ENCODE assay signal across 8 mouse cellular contexts in the genomic region with DNA sequence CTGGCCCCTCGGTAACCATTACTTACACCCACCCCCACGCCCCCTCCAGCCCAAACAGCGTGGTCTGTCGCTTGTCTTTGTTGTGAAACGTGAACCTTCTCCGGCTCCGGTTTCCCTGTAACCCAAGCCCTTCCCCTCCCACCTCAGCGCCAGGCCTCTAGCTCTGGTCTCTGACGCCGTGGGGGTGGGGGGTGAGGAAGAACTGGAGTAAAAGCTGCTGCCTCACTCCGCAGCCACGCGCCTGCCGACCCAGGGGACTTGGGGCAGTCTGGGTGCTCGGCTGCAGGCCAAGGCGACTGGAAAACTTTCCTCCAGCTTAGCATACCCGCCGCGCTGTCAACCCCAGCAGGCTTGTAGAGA. TPM values are rescaled to one million over a fixed set of nuclear protein-coding genes. Genes with fewer than 3 reads are reported as not detected.
DNase-seq lines count a peak whose midpoint lies in the region; ATAC-seq and TF ChIP-seq lines count a peak whose summit lies in the region.

No protein-coding gene starts in this region.

- H3K4me3 ChIP-seq in CH12.LX (replicated peaks in 1 of 3; ENCODE audit: low read depth in 2 of 3, low read length in 2 of 3, poor library complexity in 1 of 3), result peak overlapping the region in 2 of 3 experiments; percentile 20 to 72
- H3K4me3 ChIP-seq in forebrain, embryonic 14.5 days (ENCODE audit: low read depth, low read length), result peak overlapping the region; percentile 56
- H3K4me3 ChIP-seq in hindbrain, embryonic 12.5 days, result peak overlapping the region; percentile 56
- peak overlapping the region; percentile 86 for H3K4me3 ChIP-seq in limb, embryonic 15.5 days
- peak overlapping the region; percentile 52 for H3K4me3 ChIP-seq in midbrain, embryonic 16.5 days (ENCODE audit: low read depth, low read length)

- no peak for ATAC-seq in forebrain, embryonic 14.5 days
- no peak for ATAC-seq in hindbrain, embryonic 12.5 days (ENCODE audit: low FRiP score)
- ATAC-seq in limb, embryonic 15.5 days (ENCODE audit: insufficient number of reproducible peaks, low FRiP score, low TSS enrichment, low read depth), result peak; percentile 6; the same call in 1 of the 2 replicates
- no peak for ATAC-seq in midbrain, embryonic 16.5 days
- no peak for ATAC-seq in inflammation-experienced regulatory T-cells, adult 6 months

- DNase-seq in CH12.LX (ENCODE audit: extremely low read depth) (no peak), ZHBTc4 (ENCODE audit: low read depth, low spot score) (peak; percentile 79)
- DNase-seq in forebrain, embryonic 14.5 days (ENCODE audit: low spot score), result peak; percentile 63
- DNase-seq in layer of hippocampus, adult 9-10 months (ENCODE audit: low spot score), result no peak

- peak overlapping the region; percentile 87; the same call in 1 of the 2 replicates for H3K9ac ChIP-seq in CH12.LX (ENCODE audit: insufficient read depth, low read depth)
- H3K9ac ChIP-seq in forebrain, embryonic 14.5 days (ENCODE audit: low read length), result peak overlapping the region; percentile 73
- peak overlapping the region; percentile 85 for H3K9ac ChIP-seq in hindbrain, embryonic 12.5 days
- H3K9ac ChIP-seq in limb, embryonic 15.5 days, result peak overlapping the region; percentile 78
- H3K9ac ChIP-seq in midbrain, embryonic 16.5 days (ENCODE audit: low read depth, low read length), result peak overlapping the region; percentile 63; the same call in 1 of the 2 replicates

- H3K27ac ChIP-seq in CH12.LX (ENCODE audit: insufficient read depth, low read depth), result no peak overlapping the region
- peak overlapping the region; percentile 84; the same call in 1 of the 2 replicates for H3K27ac ChIP-seq in forebrain, embryonic 14.5 days (ENCODE audit: low read depth, low read length)
- peak overlapping the region; percentile 92 for H3K27ac ChIP-seq in hindbrain, embryonic 12.5 days
- peak overlapping the region; percentile 99 for H3K27ac ChIP-seq in limb, embryonic 15.5 days
- no peak overlapping the region for H3K27ac ChIP-seq in midbrain, embryonic 16.5 days (ENCODE audit: low read length)

- WGBS in forebrain, embryonic 14.5 days, result 0% methylated on average over 19 of the region's 19 CpGs
- WGBS in hindbrain, embryonic 12.5 days, result under 1% methylated on average over 19 of the region's 19 CpGs
- WGBS in limb, embryonic 15.5 days, result 1% methylated on average over 19 of the region's 19 CpGs
- 0% methylated on average over 19 of the region's 19 CpGs for WGBS in midbrain, embryonic 16.5 days

- peaks cover 82% of the 10 kb centered on the region for H3K27me3 ChIP-seq in CH12.LX (replicated peaks)
- no peaks in the 10 kb centered on the region for H3K27me3 ChIP-seq in forebrain, embryonic 14.5 days (replicated peaks; ENCODE audit: control insufficient read depth, insufficient read depth, low read length)
- H3K27me3 ChIP-seq in hindbrain, embryonic 12.5 days, result peaks cover 27% of the 10 kb centered on the region
- H3K27me3 ChIP-seq in limb, embryonic 15.5 days, result peaks cover 1% of the 10 kb centered on the region; the same call in 1 of the 2 replicates
- peaks cover 22% of the 10 kb centered on the region for H3K27me3 ChIP-seq in midbrain, embryonic 16.5 days (ENCODE audit: control insufficient read depth, insufficient read depth, low read depth, low read length)

- in situ Hi-C loops in CH12.LX (cut with MboI; ENCODE audit: low pct_ligation_motif_present, low pct_unique_long_range_greater_than_20kb, low sequenced_read_pairs), result no loop called here

- no peaks in the 10 kb centered on the region for H3K36me3 ChIP-seq in CH12.LX (replicated peaks in 1 of 2; ENCODE audit: control insufficient read depth in 1 of 2, insufficient read depth in 1 of 2, low read length in 1 of 2)
- H3K36me3 ChIP-seq in forebrain, embryonic 14.5 days (ENCODE audit: control insufficient read depth, insufficient read depth, low read length), result peaks cover 11% of the 10 kb centered on the region
- H3K36me3 ChIP-seq in hindbrain, embryonic 12.5 days, result peaks cover 6% of the 10 kb centered on the region
- H3K36me3 ChIP-seq in limb, embryonic 15.5 days, result peaks cover 25% of the 10 kb centered on the region
- peaks cover 9% of the 10 kb centered on the region; the same call in 1 of the 2 replicates for H3K36me3 ChIP-seq in midbrain, embryonic 16.5 days (ENCODE audit: control insufficient read depth, insufficient read depth, low read length)

- no peak for TF ChIP-seq RAD21 in CH12.LX (IDR thresholded peaks at IDR 0.05; ENCODE audit: low read depth, low read length)

- dilution Hi-C loops in CH12.LX (cut with MboI; ENCODE audit: extremely low pct_ligation_motif_present, extremely low pct_unique_long_range_greater_than_20kb, low sequenced_read_pairs), result no loop called here

- no peak for TF ChIP-seq CTCF in CH12.LX (conservative IDR thresholded peaks at IDR 0.05 in 1 of 2, IDR thresholded peaks at IDR 0.05 in 1 of 2; ENCODE audit: low read depth in 2 of 2, low read length in 2 of 2)

- no peaks in the 10 kb centered on the region for H3K9me3 ChIP-seq in CH12.LX (replicated peaks; ENCODE audit: low read length)
- H3K9me3 ChIP-seq in forebrain, embryonic 14.5 days (replicated peaks; ENCODE audit: control insufficient read depth, low read length), result no peaks in the 10 kb centered on the region
- H3K9me3 ChIP-seq in hindbrain, embryonic 12.5 days (replicated peaks), result no peaks in the 10 kb centered on the region
- H3K9me3 ChIP-seq in limb, embryonic 15.5 days, result no peaks in the 10 kb centered on the region
- no peaks in the 10 kb centered on the region for H3K9me3 ChIP-seq in midbrain, embryonic 16.5 days (replicated peaks; ENCODE audit: control insufficient read depth, low read length, poor library complexity, severe bottlenecking)

- H3K4me1 ChIP-seq in CH12.LX (ENCODE audit: control insufficient read depth in 1 of 2, insufficient read depth in 2 of 2), result peaks cover 5 to 25% of the 10 kb centered on the region in 2 experiments; a peak in 3 of 4 replicates
- peaks cover 19% of the 10 kb centered on the region for H3K4me1 ChIP-seq in forebrain, embryonic 14.5 days (ENCODE audit: control insufficient read depth, insufficient read depth, low read length)
- H3K4me1 ChIP-seq in hindbrain, embryonic 12.5 days, result peaks cover 54% of the 10 kb centered on the region
- H3K4me1 ChIP-seq in limb, embryonic 15.5 days, result peaks cover 54% of the 10 kb centered on the region
- H3K4me1 ChIP-seq in midbrain, embryonic 16.5 days (ENCODE audit: control insufficient read depth, insufficient read depth, low read length), result peaks cover 28% of the 10 kb centered on the region

- TF ChIP-seq POLR2A in CH12.LX (IDR thresholded peaks at IDR 0.05; ENCODE audit: low read depth, low read length), result no peak

- 0 out of 2 replicates have a peak, but pooled peaks have one; percentile 11 for TF ChIP-seq EP300 in CH12.LX (IDR thresholded peaks at IDR 0.05; ENCODE audit: low read length)

- no peaks in the 10 kb centered on the region for H3K79me2 ChIP-seq in CH12.LX (replicated peaks; ENCODE audit: control insufficient read depth, extremely low read depth, insufficient read depth, poor library complexity, severe bottlenecking)

- peak overlapping the region; percentile 67 for H3K4me2 ChIP-seq in CH12.LX (ENCODE audit: insufficient read depth, low read depth, poor library complexity, severe bottlenecking)
- H3K4me2 ChIP-seq in forebrain, embryonic 14.5 days (ENCODE audit: low read length), result peak overlapping the region; percentile 98
- peak overlapping the region; percentile 89 for H3K4me2 ChIP-seq in hindbrain, embryonic 12.5 days (replicated peaks)
- peak overlapping the region; percentile 88 for H3K4me2 ChIP-seq in limb, embryonic 15.5 days
- peak overlapping the region; percentile 98 for H3K4me2 ChIP-seq in midbrain, embryonic 16.5 days (ENCODE audit: low read length)

RNA-seq across cellular contexts. Expression of a gene that starts 1.3 kb away (rescaled TPM):
- 1.3 and 1.8 TPM in 2 replicates for total RNA-seq in CH12.LX (2012; rRNA removed)
- total RNA-seq in CH12.LX (2014; rRNA removed), result 0.16 TPM in 2 replicates
- 0.25 and 0.33 TPM in 2 replicates for polyA plus RNA-seq in CH12.LX (2012; ENCODE audit: insufficient read length, low read depth)
- 2.4 and 3.5 TPM in 2 replicates for polyA plus RNA-seq in forebrain, embryonic 14.5 days (2014; fragmentation: Nextera tagmentation; extraction: Ambion mirVana)
- polyA plus RNA-seq in hindbrain, embryonic 12.5 days (2016; fragmentation: Nextera tagmentation; extraction: Ambion mirVana), result 9.1 and 9.7 TPM in 2 replicates
- 11.5 and 13.5 TPM in 2 replicates for polyA plus RNA-seq in limb, embryonic 15.5 days (2015; fragmentation: Nextera tagmentation; extraction: Ambion mirVana)
- 1.5 and 1.6 TPM in 2 replicates for polyA plus RNA-seq in midbrain, embryonic 16.5 days (2015; fragmentation: Nextera tagmentation; extraction: Ambion mirVana)
- 1 to 10 TPM in 2 of 3 experiments, under 1 TPM in 1; 0.15 to 1.2 (median 1.0) TPM for polyA plus RNA-seq in inflammation-experienced regulatory T-cells, adult 6 months (2017; shearing (Covaris generic))

RNA-seq across cellular contexts. Expression of a gene that starts 12.1 kb away (rescaled TPM):
- total RNA-seq in CH12.LX (2012; rRNA removed) (0.17 and 0.30 TPM in 2 replicates), CH12.LX (2014; rRNA removed) (0.36 TPM in 1 of 2 replicates, not detected in the other)
- polyA plus RNA-seq in CH12.LX (2012; ENCODE audit: insufficient read length, low read depth), result 0.27 and 0.56 TPM in 2 replicates
- 4.4 and 7.8 TPM in 2 replicates for polyA plus RNA-seq in forebrain, embryonic 14.5 days (2014; fragmentation: Nextera tagmentation; extraction: Ambion mirVana)
- polyA plus RNA-seq in hindbrain, embryonic 12.5 days (2016; fragmentation: Nextera tagmentation; extraction: Ambion mirVana), result 13.4 and 14.6 TPM in 2 replicates
- polyA plus RNA-seq in limb, embryonic 15.5 days (2015; fragmentation: Nextera tagmentation; extraction: Ambion mirVana), result 32.5 and 64.0 TPM in 2 replicates
- 6.9 and 8.1 TPM in 2 replicates for polyA plus RNA-seq in midbrain, embryonic 16.5 days (2015; fragmentation: Nextera tagmentation; extraction: Ambion mirVana)
- polyA plus RNA-seq in inflammation-experienced regulatory T-cells, adult 6 months (2017; shearing (Covaris generic)), result not detected

RNA-seq across cellular contexts. Expression of a gene that starts 19.7 kb away (rescaled TPM):
- total RNA-seq in CH12.LX (2012; rRNA removed), result not detected in 2 replicates
- not detected in 2 replicates for total RNA-seq in CH12.LX (2014; rRNA removed)
- not detected in 2 replicates for polyA plus RNA-seq in CH12.LX (2012; ENCODE audit: insufficient read length, low read depth)
- 28.0 and 29.1 TPM in 2 replicates for polyA plus RNA-seq in forebrain, embryonic 14.5 days (2014; fragmentation: Nextera tagmentation; extraction: Ambion mirVana)
- polyA plus RNA-seq in hindbrain, embryonic 12.5 days (2016; fragmentation: Nextera tagmentation; extraction: Ambion mirVana), result 20.1 and 23.6 TPM in 2 replicates
- polyA plus RNA-seq in limb, embryonic 15.5 days (2015; fragmentation: Nextera tagmentation; extraction: Ambion mirVana), result 15.0 and 15.5 TPM in 2 replicates
- polyA plus RNA-seq in midbrain, embryonic 16.5 days (2015; fragmentation: Nextera tagmentation; extraction: Ambion mirVana), result 28.4 and 28.7 TPM in 2 replicates
- under 1 TPM in 1 of 3 experiments, not detected in 2; 0.27 TPM for polyA plus RNA-seq in inflammation-experienced regulatory T-cells, adult 6 months (2017; shearing (Covaris generic))

RNA-seq across cellular contexts. Expression of a gene that starts 22.4 kb away (rescaled TPM):
- total RNA-seq in CH12.LX (2012; rRNA removed) (0.08 TPM in 1 of 2 replicates, not detected in the other), CH12.LX (2014; rRNA removed) (not detected in 2 replicates)
- polyA plus RNA-seq in CH12.LX (2012; ENCODE audit: insufficient read length, low read depth), result not detected in 2 replicates
- 2.2 and 3.3 TPM in 2 replicates for polyA plus RNA-seq in forebrain, embryonic 14.5 days (2014; fragmentation: Nextera tagmentation; extraction: Ambion mirVana)
- polyA plus RNA-seq in hindbrain, embryonic 12.5 days (2016; fragmentation: Nextera tagmentation; extraction: Ambion mirVana), result 1.8 TPM in 2 replicates
- 2.4 and 2.6 TPM in 2 replicates for polyA plus RNA-seq in limb, embryonic 15.5 days (2015; fragmentation: Nextera tagmentation; extraction: Ambion mirVana)
- polyA plus RNA-seq in midbrain, embryonic 16.5 days (2015; fragmentation: Nextera tagmentation; extraction: Ambion mirVana), result 8.2 and 9.5 TPM in 2 replicates
- under 1 TPM in 1 of 3 experiments, not detected in 2; 0.11 TPM for polyA plus RNA-seq in inflammation-experienced regulatory T-cells, adult 6 months (2017; shearing (Covaris generic))

RNA-seq across cellular contexts. Expression of a gene that starts 23.9 kb away (rescaled TPM):
- total RNA-seq in CH12.LX (2012; rRNA removed) (11.6 and 12.5 TPM in 2 replicates), CH12.LX (2014; rRNA removed) (3.5 and 4.0 TPM in 2 replicates)
- polyA plus RNA-seq in CH12.LX (2012; ENCODE audit: insufficient read length, low read depth), result 4.8 and 6.1 TPM in 2 replicates
- polyA plus RNA-seq in forebrain, embryonic 14.5 days (2014; fragmentation: Nextera tagmentation; extraction: Ambion mirVana), result 10.1 and 11.9 TPM in 2 replicates
- polyA plus RNA-seq in hindbrain, embryonic 12.5 days (2016; fragmentation: Nextera tagmentation; extraction: Ambion mirVana), result 20.9 TPM in 2 replicates
- 16.1 and 16.9 TPM in 2 replicates for polyA plus RNA-seq in limb, embryonic 15.5 days (2015; fragmentation: Nextera tagmentation; extraction: Ambion mirVana)
- polyA plus RNA-seq in midbrain, embryonic 16.5 days (2015; fragmentation: Nextera tagmentation; extraction: Ambion mirVana), result 18.2 and 21.1 TPM in 2 replicates
- 10 to 100 TPM; 18.3 to 20.6 (median 20.0) TPM for polyA plus RNA-seq in inflammation-experienced regulatory T-cells, adult 6 months (2017; shearing (Covaris generic))

Comparison
In these comparisons a context has a peak if more than half of its experiments do, and no peak if none do; other contexts are left out.
1. DNase-seq: peak in ZHBTc4 (single experiment) and forebrain, embryonic 14.5 days (single experiment); none in CH12.LX (single experiment) and layer of hippocampus, adult 9-10 months (single experiment).
2. H3K27ac ChIP-seq: peak in forebrain, embryonic 14.5 days (single experiment), hindbrain, embryonic 12.5 days (single experiment) and limb, embryonic 15.5 days (single experiment); none in CH12.LX (single experiment) and midbrain, embryonic 16.5 days (single experiment).
3. RNA of a gene that starts 19.7 kb away (polyA plus RNA-seq): 28.0 to 29.1 TPM in forebrain, embryonic 14.5 days, 28.4 to 28.7 TPM in midbrain, embryonic 16.5 days, 20.1 to 23.6 TPM in hindbrain, embryonic 12.5 days and 15.0 to 15.5 TPM in limb, embryonic 15.5 days; 0.27 TPM in inflammation-experienced regulatory T-cells, adult 6 months and not detected in CH12.LX; every median in the first group is over 10 times any median in the second.
4. Peak in every context shown above with its lines, with median percentiles within 50 percentile points of each other: H3K4me2 ChIP-seq, H3K4me3 ChIP-seq and H3K9ac ChIP-seq.